Mouse (Mus musculus) c-Kit-negative CD71-positive TER-119-positive erythroid progenitor cells, embryonic 14.5 days (primary cell): ENCODE measurements around the gene Shd.
A peak's percentile ranks its signal among the peaks of the same experiment; 100 is the strongest.

Experiments used
- DNase-seq: peaks from one replicate; pipeline ENCODE4 v3.0.0-alpha.2; 2013; ENCODE audit warnings: low read depth, low spot score

Shd gene

DNA sequence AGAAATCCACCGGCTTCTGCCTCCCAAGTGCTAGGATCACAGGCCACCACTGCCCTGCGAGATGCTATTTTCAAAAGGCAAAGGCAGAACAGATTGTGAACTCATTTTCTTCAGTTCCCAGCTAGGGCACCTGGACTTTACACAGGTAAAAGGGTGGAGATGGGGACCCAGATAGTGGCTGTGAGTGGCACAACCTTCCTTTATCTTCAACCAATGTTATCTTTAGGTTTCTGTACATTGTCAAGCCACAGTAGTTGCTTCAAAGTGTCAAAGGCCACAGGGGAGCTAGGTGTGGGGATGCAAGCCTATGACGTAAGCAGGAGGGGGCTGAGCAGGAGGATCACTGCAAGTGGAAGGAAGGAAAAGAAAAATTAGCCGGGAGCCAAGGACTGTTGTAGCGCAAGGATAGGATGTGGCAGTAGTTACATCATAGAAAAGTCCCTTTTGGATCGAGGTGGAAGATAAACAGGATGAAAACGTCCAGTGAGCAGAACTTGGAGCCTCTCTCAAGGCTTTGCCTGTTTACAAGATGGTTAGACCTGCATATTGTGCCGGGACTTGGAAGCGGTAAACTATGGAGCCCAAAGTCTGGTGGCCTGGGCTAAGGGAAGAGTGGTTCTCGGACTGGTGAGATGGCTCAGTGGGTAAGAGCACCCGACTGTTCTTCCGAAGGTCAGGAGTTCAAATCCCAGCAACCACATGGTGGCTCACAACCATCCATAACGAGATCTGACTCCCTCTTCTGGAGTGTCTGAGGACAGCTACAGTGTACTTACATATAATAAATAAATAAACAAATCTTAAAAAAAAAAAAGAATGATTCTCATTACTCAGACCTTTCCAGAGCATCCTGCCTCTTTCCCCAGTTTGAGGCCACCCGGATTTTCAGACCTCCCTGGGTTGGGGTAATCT is 37.4 kb downstream of the Shd start:
- no peak for DNase-seq

DNA sequence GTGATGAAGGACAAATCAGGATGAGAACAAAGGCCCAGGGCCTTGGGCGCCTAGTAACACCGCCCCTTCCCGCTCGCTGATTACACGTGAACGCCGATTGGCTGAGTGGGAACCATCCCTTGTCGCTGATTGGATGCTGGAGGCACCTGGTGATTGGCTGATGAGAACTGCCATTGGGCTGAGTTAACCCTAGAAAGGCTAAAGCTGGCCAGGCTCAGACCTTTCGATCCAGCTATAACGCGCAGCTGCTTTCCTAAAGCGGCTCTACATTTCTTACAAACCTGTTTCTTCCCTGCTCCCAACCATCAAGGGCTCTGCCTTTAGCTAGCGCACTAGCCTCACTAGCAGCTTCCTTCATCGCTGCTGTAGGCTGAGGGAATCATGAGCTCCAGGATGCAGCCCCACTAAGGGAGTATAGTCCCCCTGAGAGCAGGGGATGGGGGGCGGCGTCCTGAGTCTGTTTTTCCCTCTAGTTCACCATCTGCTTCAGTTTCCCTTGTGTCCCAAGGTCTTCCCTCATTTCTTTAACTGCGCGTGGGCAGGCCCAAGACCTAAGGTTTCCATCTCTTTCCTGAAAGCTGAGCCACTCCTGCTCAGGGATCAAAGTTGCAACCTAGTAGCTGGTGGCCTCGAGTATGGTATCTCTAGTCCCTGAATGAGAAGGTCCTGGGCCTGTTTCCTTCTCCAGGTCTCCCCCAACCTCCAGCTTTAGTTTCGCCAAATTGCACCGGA is 38.3 kb downstream of the Shd start:
- peak; percentile 83 for DNase-seq

DNA sequence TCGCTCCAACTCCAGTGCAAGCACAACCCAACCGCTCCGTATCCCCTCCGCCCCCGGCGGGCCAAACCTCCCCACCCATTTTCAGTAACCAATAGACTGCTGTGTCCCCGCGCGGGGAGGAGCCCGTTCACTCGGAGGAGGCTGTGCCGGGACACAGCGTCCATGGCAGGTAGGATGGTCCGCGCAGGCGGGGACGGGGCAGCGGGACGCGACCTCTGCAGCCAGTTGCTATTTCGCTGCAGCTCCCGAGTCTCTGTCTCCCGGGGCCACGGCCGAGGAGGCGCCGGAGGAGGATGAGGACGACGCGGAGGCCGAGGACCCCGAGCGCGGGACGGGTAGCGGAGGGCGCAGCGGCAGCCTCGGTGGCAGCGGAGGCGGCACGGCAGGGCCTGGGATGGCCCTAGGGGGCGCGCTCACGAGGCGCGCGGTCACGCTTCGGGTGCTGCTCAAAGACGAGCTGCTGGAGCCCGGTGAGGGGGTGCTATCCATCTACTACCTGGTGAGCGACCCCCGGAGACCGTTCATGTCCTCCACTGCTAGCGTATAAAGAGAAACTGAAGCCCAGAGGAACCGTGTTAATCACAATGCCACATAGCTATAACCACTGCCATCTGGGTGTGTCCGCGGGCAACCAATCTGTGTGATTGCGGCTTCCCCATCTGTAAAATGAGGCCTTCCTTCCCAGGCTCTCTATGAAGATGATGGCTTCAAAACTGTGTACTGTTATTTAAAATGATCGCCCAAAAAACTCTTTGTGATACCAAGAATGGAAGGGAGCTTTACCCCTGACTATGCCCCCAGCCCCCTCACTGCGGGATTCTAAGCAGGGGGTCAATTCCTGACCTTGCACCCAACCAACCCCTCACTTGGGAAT is 39.1 kb downstream of the Shd start:
- DNase-seq = peak; percentile 64

DNA sequence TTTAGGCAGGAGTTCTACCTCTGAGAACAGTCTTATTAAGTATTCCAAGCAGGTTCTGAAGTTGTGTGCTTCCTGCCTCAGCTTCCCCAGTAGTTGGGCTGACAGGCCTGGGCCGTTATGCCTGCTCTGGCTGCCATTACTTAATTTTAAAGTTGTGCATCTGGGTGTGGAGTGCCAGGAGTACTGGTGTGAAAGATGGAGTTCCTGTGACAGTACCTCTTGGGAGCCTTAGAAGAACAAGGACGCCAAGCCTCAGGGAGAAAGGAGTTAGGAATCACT is 39.6 kb downstream of the Shd start:
- no peak for DNase-seq

DNA sequence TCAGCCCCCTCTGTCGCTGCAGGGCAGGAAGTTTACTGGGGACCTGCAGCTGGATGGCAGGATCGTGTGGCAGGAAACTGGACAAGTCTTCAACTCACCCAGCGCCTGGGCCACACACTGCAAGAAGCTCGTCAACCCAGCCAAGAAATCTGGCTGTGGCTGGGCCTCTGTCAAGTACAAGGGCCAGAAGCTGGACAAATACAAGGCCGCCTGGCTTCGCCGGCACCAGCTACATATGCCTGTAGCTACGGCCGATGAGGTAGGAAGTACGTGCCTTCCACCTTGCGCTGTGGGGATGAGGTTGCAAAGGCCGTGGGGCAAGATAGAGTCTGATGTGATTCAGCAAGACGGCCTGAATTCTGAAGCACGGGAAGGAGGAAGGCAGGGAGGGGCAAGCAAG is 40.0 kb downstream of the Shd start:
- no peak for DNase-seq

DNA sequence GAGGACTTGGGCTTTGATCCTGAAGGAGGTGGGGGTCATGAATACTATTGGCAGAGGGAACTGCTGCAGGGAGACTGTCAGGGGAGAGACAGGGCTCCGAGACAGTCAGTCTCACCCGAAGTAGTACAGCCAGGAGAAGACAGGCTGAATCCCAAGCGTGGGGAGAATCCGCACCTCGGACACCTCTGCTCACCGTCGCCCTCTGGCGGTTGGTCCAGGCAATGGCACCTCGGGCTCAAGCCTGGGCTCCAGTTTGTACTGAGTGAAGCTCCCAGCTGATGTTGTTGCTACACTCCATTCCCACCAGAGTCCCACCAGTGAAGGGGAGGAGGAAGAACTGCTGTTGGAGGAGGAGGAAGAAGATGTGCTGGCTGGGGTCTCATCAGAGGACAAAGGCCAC is 40.4 kb downstream of the Shd start:
- DNase-seq = peak; percentile 62

DNA sequence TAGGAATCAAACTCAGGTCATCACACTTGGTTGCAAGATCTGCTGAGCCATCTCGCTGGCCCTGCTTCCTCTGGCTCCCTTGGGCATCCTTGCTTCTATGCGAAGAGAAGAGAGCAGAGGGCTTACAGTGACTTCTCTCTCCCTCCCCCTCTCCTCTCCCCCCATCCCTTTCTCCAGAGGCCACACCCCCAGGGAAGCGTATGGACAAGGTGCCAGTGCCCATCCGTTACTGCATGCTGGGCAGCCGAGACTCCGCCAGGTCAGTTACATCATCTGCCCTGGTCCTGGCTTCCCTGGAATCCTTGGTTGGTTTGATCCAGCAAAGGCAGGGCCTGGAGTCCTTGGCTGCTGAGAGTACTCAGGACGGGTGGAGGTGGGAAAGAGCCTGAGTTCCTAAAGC is 41.2 kb downstream of the Shd start:
- DNase-seq = no peak

DNA sequence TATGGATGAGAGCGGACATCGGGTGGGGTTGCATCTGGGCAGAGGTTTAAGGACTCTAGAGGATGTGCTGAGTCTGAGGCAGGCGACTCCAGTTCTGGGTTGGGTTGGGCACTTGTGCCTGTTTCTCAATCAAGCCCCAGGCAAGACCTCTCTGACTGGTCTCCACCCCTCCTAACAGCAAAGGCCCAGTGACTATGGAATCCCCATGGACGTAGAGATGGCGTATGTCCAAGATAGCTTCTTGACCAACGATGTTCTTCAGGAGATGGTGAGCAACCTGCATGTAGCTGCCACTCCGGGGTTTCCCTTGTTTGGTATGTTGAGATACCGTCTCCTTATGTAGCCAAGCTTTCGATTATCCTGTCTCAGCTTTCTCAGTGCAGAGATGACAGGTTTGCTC is 45.0 kb downstream of the Shd start:
- DNase-seq = no peak

DNA sequence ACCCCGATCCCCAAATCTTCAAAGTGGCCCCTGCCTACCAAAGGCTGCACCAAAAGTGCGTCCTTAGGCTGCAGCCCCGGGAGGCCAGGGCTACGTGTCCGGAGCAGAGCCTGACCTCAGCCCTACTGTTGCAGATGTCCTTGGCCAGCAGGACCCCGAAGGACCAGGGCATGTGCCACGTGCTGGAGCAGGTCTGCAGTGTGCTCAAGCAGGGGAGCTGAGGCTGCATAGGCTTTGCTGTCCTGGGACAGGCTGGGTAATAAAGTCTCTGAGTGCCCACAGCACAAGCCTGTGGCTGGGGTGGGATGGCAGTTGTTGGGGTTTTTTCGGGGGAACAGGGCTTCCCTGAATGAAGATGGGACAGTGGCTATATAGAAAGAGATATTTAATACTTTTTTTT is 46.1 kb downstream of the Shd start:
- no peak for DNase-seq

DNA sequence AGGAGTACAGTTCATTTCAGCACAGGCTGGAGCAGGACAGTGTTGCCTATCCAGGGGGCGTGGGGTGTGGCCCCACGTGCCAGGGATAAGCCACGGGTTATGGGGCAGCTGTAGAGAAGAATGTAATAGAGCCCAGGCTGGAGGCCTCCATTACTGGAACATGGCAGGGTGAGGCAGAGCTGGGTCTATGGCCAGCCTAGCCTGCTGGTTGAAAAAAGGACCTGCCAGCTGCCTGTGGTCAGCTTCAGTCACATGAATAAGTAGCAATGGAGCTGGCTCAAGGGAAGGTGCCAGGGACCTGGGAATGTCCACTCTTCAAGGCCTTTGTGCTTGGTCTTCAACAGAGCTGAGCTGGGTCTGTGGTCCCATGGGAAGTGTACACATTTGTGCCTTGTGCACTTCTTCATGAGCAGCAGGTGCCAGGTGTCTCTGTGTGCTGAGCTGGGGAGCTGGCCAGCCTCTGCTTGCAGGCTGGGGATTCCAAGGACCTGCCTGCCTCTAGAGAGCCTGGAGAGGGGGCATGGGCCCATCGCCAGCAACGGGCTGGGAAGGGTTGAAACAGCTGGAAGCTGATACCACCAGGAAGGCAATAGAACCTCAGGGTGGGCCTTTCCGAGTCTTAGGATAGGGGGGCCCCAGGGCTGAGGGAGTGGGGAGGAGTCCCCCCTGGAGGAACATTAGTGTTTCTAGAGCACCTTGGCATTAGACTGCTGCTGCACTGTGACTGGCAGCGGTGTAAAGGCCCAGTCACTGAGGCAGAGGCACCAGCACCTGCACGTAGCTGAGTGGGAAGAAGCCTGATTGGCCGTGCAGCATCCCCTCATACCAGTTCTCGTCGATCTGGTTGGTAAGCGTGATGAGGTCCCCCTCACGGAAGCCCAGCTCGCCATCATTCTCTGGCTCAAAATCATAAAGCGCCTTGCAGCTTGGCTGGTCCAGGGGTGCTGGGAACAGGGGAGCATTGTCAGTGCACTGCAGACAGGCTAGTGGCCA is 46.8 kb downstream of the Shd start:
- no peak for DNase-seq

DNA sequence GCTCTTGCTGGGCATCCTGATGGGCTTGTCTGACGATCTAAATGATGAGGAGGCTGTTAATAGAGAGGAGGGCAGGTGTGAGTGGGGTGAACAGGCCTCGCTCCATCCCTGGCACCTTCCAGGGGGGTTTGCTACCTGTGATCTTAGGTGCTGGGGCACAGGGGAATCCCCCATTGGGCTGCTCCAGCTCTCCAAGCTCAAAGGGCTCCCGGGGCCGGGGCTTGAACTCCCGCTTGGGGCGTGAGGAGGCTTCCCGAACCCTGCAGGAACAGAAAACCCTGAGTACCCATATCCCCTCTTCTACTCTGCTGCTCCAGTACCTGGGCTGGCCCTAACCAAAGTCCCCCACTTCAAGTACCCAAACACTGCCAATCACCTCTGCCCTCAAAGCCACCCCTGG is 47.6 kb downstream of the Shd start:
- no peak for DNase-seq

DNA sequence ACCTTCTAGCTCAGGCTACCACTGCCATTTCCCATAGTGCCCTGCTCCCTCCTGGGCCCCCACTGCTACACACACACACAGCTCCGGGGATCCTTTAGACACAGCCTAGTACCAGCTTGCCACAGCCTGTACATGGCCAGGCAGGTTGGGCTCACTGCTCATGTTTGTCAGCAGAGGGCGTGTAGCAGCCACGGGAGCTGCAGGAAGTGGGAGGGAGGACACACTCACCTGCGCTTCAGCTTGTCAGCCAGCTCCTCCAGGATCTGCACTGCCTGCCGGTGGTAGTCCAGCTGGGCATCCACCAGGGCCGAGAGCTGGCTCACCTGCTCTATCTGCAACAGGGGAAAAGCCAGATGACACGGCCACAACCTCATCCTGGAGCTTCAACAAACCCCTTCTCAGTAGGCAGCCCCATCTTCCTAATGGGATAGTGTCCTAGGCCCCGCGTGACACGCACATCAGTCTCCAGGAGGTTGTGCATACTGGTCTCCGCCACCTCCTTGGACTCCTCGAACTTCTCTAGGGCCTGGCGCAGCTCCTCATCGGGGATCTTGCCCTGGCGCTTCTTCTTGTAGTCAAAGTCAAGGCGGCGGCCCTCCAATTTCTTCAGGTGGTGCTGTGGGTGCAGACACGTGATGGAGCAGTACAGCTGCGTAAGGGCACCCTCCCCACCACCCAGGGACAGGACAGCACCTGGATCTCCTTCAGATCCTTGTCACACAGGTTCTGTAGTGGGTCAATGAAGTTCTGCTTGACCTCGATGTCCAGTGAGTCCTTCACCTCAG is 48.3 kb downstream of the Shd start:
- no peak for DNase-seq

DNA sequence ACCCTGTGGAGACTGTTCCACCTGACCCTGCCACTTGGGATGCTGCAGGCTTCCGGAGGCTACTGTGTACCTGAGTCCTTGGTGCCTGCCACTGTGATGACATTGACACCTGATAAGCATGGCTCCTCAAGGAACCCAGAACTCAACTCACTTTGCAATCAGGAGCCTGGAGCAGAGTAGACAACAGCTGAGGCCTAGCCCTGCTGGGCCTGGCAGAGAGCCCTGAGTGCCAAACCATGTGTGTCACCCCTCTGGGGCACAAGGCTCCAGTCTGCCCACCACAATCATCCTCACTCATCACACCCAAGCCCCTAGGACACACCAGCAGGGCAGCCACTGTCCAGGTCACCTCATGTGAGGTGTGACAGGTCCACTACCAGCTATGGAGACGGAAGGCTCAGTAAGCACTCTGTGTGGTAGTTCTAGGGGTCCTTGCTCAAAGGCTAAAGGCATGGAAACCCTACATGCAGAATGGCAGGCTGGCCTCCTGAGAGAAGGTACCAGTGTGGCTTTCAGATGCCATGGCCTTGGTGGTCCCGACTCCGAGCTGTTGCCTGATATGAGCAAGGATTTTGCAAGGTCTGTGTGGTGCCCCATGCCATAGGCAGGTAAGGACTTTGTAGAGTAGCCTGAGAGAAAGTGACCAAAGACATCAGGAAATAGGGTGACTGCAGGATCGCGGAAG is 50.3 kb downstream of the Shd start:
- DNase-seq = no peak

DNA sequence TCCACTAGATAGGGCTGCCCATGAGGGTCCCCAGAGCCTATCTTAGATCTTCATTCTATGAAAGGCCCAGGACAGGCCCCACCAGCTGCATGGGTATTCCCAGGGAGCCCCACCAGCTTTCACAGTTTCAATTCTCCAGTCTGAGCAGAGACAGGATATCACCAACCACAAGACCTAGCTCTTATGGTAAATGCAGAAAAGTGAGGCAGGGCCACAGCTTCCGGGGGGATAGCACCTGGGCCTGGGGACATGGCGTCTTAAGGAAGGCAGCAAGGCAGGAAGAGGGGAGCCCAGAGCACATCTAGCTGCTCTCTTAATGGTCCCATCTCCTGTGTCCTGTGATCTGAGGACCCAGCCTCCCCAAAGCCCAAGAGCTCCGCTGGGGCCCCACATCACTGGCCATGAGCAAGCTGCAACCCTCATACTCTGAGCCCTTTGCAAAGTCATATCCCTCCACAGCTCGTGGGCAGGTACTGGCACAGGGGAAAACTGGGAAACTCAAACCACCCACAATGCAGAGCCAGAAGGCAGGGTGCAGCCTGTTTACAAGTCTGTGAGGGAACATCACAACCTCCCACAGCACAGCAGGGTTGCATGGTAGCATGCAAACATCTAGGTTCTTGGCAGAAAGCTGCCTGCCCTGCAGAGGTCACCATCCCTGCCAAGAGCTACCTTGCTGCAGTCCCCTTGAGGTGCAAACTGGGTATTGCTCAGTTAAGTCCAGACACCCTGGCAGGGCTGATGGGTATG is 51.1 kb downstream of the Shd start:
- no peak for DNase-seq

DNA sequence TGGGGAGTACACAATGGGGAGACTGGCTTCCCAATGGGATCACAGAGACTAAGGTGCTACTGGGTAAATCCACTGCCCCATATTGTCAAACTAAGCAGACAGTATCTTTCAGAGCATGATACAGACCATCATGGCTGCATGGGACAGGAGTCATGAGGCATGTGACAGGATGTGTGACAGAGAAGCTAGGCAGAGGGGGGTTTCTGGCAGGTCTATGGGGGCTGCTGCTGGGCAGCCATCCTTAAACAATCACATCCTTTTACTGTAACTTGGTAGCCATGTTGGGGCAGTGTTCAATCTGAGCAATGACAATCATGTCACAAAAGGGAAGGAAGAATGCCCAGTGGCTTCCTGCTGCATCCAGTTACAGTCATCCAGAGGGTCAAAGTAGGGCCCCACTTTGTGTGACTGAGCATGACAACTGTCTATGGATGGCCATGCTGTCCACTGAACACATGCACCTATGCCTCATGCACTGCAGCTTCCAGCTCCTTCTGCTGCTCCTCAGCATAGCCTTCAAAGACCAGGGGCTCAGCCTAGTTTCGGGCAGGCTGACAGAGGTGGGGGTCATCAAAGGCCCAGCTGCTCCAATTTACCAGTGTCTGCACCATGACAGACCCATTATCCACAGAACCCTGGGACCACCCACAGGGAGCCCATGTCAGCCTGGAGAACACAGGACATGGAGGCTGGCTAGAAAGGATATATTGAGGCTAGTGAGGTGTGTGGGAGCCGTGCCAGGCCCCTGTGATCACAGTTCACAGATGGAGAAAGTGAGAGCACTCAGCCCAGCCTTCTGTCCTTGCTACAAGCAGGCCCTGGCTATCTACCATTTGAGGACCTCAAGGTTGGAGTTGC is 52.1 kb downstream of the Shd start:
- no peak for DNase-seq

DNA sequence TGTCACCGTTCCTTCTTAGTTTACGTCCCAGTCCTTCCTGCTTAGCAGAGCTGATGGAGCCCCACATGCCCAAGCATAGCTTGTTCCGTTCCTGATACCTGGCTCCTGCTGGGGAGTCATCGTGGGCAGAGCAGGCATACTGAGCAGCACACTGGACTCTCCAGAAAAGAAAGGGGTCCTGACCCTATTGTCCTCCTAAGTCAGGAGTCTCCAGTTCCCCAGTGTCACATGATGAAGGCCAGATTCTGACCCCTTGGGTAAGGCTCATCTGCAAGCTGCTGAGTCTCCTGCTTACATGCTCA is 52.7 kb downstream of the Shd start:
- no peak for DNase-seq

DNA sequence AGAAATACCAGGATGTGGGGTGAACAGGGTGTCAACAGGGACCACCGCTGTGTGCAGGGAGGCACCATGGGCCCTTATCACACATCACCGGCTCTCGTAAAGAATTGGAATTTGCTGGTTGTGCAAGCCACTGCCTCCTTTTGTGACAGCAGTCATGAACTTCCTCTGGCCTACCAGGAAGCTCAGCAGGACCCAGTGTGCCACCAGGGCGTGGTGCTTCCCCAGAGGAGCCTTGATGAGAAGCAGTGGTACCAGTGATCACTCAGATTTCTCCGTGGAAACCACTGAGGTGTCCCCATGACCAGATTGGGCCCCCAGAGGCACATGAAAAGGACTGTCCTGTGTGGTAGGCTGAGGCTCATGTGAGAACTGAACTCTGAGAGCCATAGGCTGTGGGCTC is 53.1 kb downstream of the Shd start:
- no peak for DNase-seq

DNA sequence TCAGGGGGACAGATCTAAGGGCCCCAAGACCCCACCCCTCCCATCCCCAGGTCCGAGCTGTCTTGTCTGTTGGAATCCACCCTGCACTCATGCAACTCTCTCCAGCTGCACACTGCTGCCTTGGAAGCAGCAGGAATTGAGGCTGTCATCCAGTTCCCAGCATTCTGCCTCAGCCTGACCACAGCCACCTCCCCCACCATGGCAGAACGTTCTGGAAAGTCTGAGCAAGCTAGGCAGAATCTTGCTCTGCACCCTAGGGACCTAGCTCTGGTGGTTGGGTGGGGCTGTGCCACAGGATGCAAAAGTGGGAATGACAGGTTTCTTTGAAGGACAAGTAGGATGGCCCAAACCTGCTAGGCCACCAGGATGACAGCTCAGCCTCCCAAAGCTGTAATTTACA is 54.2 kb downstream of the Shd start:
- no peak for DNase-seq
